Mouse (Mus musculus) heart, embryonic 14.5 days (tissue): ENCODE measurements around the gene Pop5. TPM values are rescaled to one million over a fixed set of nuclear protein-coding genes. Genes with fewer than 3 reads are reported as not detected.

Experiments used
- ATAC-seq: fragments of 200-750 bp; cut with Nextera tagmentation; 2 replicates; pipeline ENCODE4 v1.8.0; 2017; ENCODE audit warnings: low read depth, moderate TSS enrichment; ENCODE audit not compliant: insufficient number of reproducible peaks, insufficient read depth, low FRiP score
- H3K27ac ChIP-seq, 2 experiments: fragments of 200-500 bp in 1 of 2; fragments of 300-500 bp in 1 of 2; sonication (generic) in 1 of 2; replicated peaks in 1 of 2; 2 replicates each; pipeline ENCODE4 v1.5.1; 2012 to 2014; ENCODE audit warnings: low read depth in 2 of 2, low read length in 2 of 2, control low read depth in 1 of 2, mild to moderate bottlenecking in 1 of 2, mixed read lengths in 1 of 2; ENCODE audit not compliant: control insufficient read depth in 1 of 2, insufficient read depth in 1 of 2
- H3K27me3 ChIP-seq: fragments of 300-500 bp; sonication (generic); 2 replicates; pipeline ENCODE4 v1.6.1; 2014; ENCODE audit warnings: mild to moderate bottlenecking, low read length, control low read depth; ENCODE audit not compliant: control insufficient read depth, insufficient read depth
- H3K36me3 ChIP-seq: fragments of 300-500 bp; sonication (generic); 2 replicates; pipeline ENCODE4 v1.6.1; 2014; ENCODE audit warnings: mild to moderate bottlenecking, control low read depth, low read length, mixed read lengths; ENCODE audit not compliant: control insufficient read depth, insufficient read depth
- H3K4me1 ChIP-seq, 2 experiments: fragments of 200-500 bp in 1 of 2; fragments of 300-500 bp in 1 of 2; sonication (generic) in 1 of 2; 2 replicates each; pipeline ENCODE4 v1.6.1; 2012 to 2014; ENCODE audit warnings: low read length in 2 of 2, control low read depth in 1 of 2, mixed read lengths in 1 of 2; ENCODE audit not compliant: control insufficient read depth in 2 of 2, insufficient read depth in 2 of 2
- H3K4me2 ChIP-seq: fragments of 300-500 bp; sonication (generic); 2 replicates; pipeline ENCODE4 v1.6.1; 2014; ENCODE audit warnings: mild to moderate bottlenecking, low read length
- H3K4me3 ChIP-seq, 2 experiments: fragments of 200-500 bp in 1 of 2; fragments of 300-500 bp in 1 of 2; sonication (generic) in 1 of 2; 2 replicates each; pipeline ENCODE4 v1.5.1; 2012 to 2014; ENCODE audit warnings: low read length in 2 of 2, mild to moderate bottlenecking in 2 of 2, control low read depth in 1 of 2, low read depth in 1 of 2, moderate library complexity in 1 of 2; ENCODE audit not compliant: control insufficient read depth in 1 of 2, insufficient read depth in 1 of 2
- H3K9ac ChIP-seq: fragments of 300-500 bp; sonication (generic); 2 replicates; pipeline ENCODE4 v1.6.1; 2014; ENCODE audit warnings: mild to moderate bottlenecking, low read length
- H3K9me3 ChIP-seq: fragments of 300-500 bp; sonication (generic); 2 replicates; pipeline ENCODE4 v1.6.1; 2016; ENCODE audit warnings: low read length, control low read depth; ENCODE audit not compliant: control insufficient read depth
- WGBS: fragments of 180-500 bp; shearing (Covaris S2); extraction: QIAGEN DNeasy Blood & Tissue Kit; methylation state at CpG from one replicate; pipeline ENCODE4 v1.1.7; 2014; 5-methylcytosine and 5-hydroxymethylcytosine counted together
- polyA plus RNA-seq: library from polyadenylated mRNA; unstranded; fragments of >200 nt; fragmentation: Nextera tagmentation; extraction: Ambion mirVana; gene quantifications from 2 replicates; pipeline ENCODE4 v1.2.1, GENCODE M21; 2014

The Pop5 gene
- polyA plus RNA-seq, 1 experiment from 2014 or later: 66.7 TPM

- 21% methylated on average over 27 of the region's 27 CpGs for WGBS
- Histone ChIP-seq H3K9me3 (no peaks in the 10 kb centered on the region), H3K27me3 (peaks cover 15% of the 10 kb centered on the region), H3K4me3 (peak overlapping the region; percentile 40 to 47), H3K4me1 (peaks cover 4 to 5% of the 10 kb centered on the region in 2 experiments; a peak in 1 of 4 replicates), H3K36me3 (no peaks in the 10 kb centered on the region), H3K9ac (peak overlapping the region; percentile 63), H3K4me2 (peak overlapping the region; percentile 77), H3K27ac (no peak overlapping the region)
- no peak for ATAC-seq
Observed at GRCm38 (mm10) chr5:115215273-115216185, 20.1 kb upstream of the Pop5 start.

- H3K36me3 ChIP-seq: no peaks in the 10 kb centered on the region
- H3K27ac ChIP-seq: no peak overlapping the region
- no peak overlapping the region for H3K9ac ChIP-seq
- 85% methylated on average over 12 of the region's 12 CpGs for WGBS
- peaks cover 9 to 12% of the 10 kb centered on the region in 2 experiments; a peak in 2 of 4 replicates for H3K4me1 ChIP-seq
- no peak for ATAC-seq
- no peak overlapping the region for H3K4me2 ChIP-seq
- peaks cover 4% of the 10 kb centered on the region; the same call in 1 of the 2 replicates for H3K9me3 ChIP-seq
- no peak overlapping the region for H3K4me3 ChIP-seq
- peaks cover 15% of the 10 kb centered on the region for H3K27me3 ChIP-seq
Observed at GRCm38 (mm10) chr5:115217998-115218397, 17.6 kb upstream of the Pop5 start.

- no peak for ATAC-seq
- H3K9ac ChIP-seq: no peak overlapping the region; the same call in 1 of the 2 replicates
- 35% methylated on average over 13 of the region's 13 CpGs for WGBS
- H3K9me3 ChIP-seq: peaks cover 4% of the 10 kb centered on the region; the same call in 1 of the 2 replicates
- no peaks in the 10 kb centered on the region for H3K36me3 ChIP-seq
- H3K27ac ChIP-seq: no peak overlapping the region
- no peak overlapping the region for H3K4me3 ChIP-seq
- no peak overlapping the region for H3K4me2 ChIP-seq
- H3K27me3 ChIP-seq: peaks cover 6% of the 10 kb centered on the region
- H3K4me1 ChIP-seq: peaks cover 4 to 12% of the 10 kb centered on the region in 2 experiments; a peak in 2 of 4 replicates
Observed at GRCm38 (mm10) chr5:115220931-115221640, 14.6 kb upstream of the Pop5 start.

- Histone ChIP-seq H3K9ac (no peak overlapping the region), H3K27ac (no peak overlapping the region), H3K4me3 (no peak overlapping the region), H3K27me3 (no peaks in the 10 kb centered on the region), H3K4me1 (peaks cover 4 to 12% of the 10 kb centered on the region in 2 experiments; a peak in 2 of 4 replicates), H3K9me3 (peaks cover 4% of the 10 kb centered on the region; the same call in 1 of the 2 replicates), H3K36me3 (no peaks in the 10 kb centered on the region), H3K4me2 (no peak overlapping the region)
- 73% methylated on average over 3 of the region's 3 CpGs for WGBS
- ATAC-seq: no peak
Observed at GRCm38 (mm10) chr5:115222485-115222884, 13.2 kb upstream of the Pop5 start.

GRCm38 (mm10) chr5:115230830-115231551 lies 4.6 kb upstream of the Pop5 start:
- Histone ChIP-seq H3K9me3 (no peaks in the 10 kb centered on the region), H3K27ac (no peak overlapping the region), H3K4me2 (peak overlapping the region; percentile 14), H3K36me3 (no peaks in the 10 kb centered on the region), H3K9ac (no peak overlapping the region), H3K4me3 (no peak overlapping the region), H3K4me1 (peaks cover 10 to 11% of the 10 kb centered on the region in 2 experiments), H3K27me3 (no peaks in the 10 kb centered on the region)
- WGBS: 33% methylated on average over 15 of the region's 15 CpGs
- peak; percentile 51; the same call in 1 of the 2 replicates for ATAC-seq

GRCm38 (mm10) chr5:115231552-115232120 lies 4.0 kb upstream of the Pop5 start:
- H3K9ac ChIP-seq: no peak overlapping the region
- peak overlapping the region; percentile 14; the same call in 1 of the 2 replicates for H3K4me2 ChIP-seq
- H3K4me3 ChIP-seq: no peak overlapping the region
- H3K27ac ChIP-seq: no peak overlapping the region
- 54% methylated on average over 16 of the region's 16 CpGs for WGBS
- H3K4me1 ChIP-seq: peaks cover 10 to 11% of the 10 kb centered on the region in 2 experiments
- H3K9me3 ChIP-seq: no peaks in the 10 kb centered on the region
- H3K36me3 ChIP-seq: no peaks in the 10 kb centered on the region
- H3K27me3 ChIP-seq: no peaks in the 10 kb centered on the region
- no peak for ATAC-seq

- Histone ChIP-seq H3K4me3 (no peak overlapping the region), H3K27me3 (no peaks in the 10 kb centered on the region), H3K9ac (no peak overlapping the region), H3K9me3 (no peaks in the 10 kb centered on the region), H3K27ac (no peak overlapping the region), H3K4me1 (peaks cover 11 to 12% of the 10 kb centered on the region in 2 experiments), H3K4me2 (no peak overlapping the region), H3K36me3 (no peaks in the 10 kb centered on the region)
- no peak for ATAC-seq
- WGBS: 76% methylated on average over 6 of the region's 6 CpGs
Observed at GRCm38 (mm10) chr5:115232516-115232915, 3.1 kb upstream of the Pop5 start.
